Mouse (Mus musculus): ENCODE results near the gene Lsm3.
A peak's percentile ranks its signal among the peaks of the same experiment; 100 is the strongest.

- TF ChIP-seq POLR2A (IDR thresholded peaks at IDR 0.05; ENCODE audit: control insufficient read depth, extremely low read depth, insufficient read depth, low read length, poor library complexity), result no peak
- TF ChIP-seq CTCF (IDR thresholded peaks at IDR 0.05; ENCODE audit: borderline replicate concordance, control insufficient read depth, extremely low read depth, insufficient read depth, low read length, poor library complexity), result peak; percentile 87; the same call in 1 of the 2 replicates
These were observed 6.4 kb upstream of the Lsm3 start for GRCm38 (mm10) chr6:91509326-91509725.
